In the genomic region with DNA sequence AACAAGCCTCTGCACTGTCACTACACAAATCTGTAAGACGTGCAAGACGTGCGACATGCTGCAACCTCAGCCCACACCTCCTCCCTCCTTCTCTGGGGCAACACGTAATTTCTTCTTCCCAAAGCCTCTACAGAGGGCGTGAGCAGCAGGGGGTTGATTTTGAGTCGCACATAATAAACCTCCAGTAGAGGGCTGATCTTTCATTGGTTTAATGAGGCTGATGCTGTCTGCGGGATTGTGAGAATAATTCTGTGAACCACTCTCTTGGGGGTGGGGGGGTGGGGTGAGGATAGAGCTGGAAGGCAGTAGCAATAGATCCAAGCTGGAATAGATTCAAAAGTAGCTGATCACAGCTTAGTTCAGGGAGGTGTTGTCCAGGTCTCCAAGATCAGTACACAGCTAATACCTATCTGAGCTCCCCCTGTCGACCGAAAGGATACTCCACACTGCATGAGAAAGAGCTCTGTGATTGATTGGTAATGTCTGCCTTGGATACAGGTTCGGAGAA, we compare ENCODE assay signal across 10 mouse cellular contexts.
DNase-seq lines count a peak whose midpoint lies in the region; ATAC-seq and TF ChIP-seq lines count a peak whose summit lies in the region.
"Had no signal": no experiment of that assay in that cellular context is flagged by ENCODE, and none has a peak within 500 bp of the region (broad histone marks: within the 10 kb centered on the region; RNA-seq: fewer than 3 reads in every experiment).

No protein-coding gene starts in this region.

- no peaks in the 10 kb centered on the region for H3K27me3 ChIP-seq in kidney, postnatal 0 days (ENCODE audit: insufficient read depth, low read length)
- H3K27me3 ChIP-seq in kidney, embryonic 14.5 days (ENCODE audit: control insufficient read depth, insufficient read depth, low read length): peaks cover 5% of the 10 kb centered on the region; the same call in 1 of the 2 replicates
- peaks cover 9% of the 10 kb centered on the region; the same call in 1 of the 2 replicates for H3K27me3 ChIP-seq in hindbrain, embryonic 10.5 days (ENCODE audit: insufficient read depth, poor library complexity, severe bottlenecking)
- H3K27me3 ChIP-seq in midbrain, postnatal 0 days (ENCODE audit: insufficient read depth, low read length): no peaks in the 10 kb centered on the region

- H3K36me3 ChIP-seq in kidney, postnatal 0 days (ENCODE audit: insufficient read depth, low read length): no peaks in the 10 kb centered on the region
- H3K36me3 ChIP-seq in kidney, embryonic 14.5 days (ENCODE audit: control insufficient read depth, insufficient read depth, low read length): no peaks in the 10 kb centered on the region
- H3K36me3 ChIP-seq in hindbrain, embryonic 10.5 days: no peaks in the 10 kb centered on the region
- no peaks in the 10 kb centered on the region for H3K36me3 ChIP-seq in midbrain, postnatal 0 days (ENCODE audit: insufficient read depth, low read length)

- intact Hi-C loops in left cerebral cortex, postnatal 10 days (cut with DNase I): no loop called here

- H3K4me3 ChIP-seq in kidney, postnatal 0 days (replicated peaks; ENCODE audit: low read depth, low read length): no peak overlapping the region
- no peak overlapping the region for H3K4me3 ChIP-seq in kidney, embryonic 14.5 days (ENCODE audit: low read length)
- H3K4me3 ChIP-seq in hindbrain, embryonic 10.5 days: no peak overlapping the region
- H3K4me3 ChIP-seq in midbrain, postnatal 0 days (ENCODE audit: low read depth, low read length): no peak overlapping the region

- H3K27ac ChIP-seq in kidney, postnatal 0 days: no peak overlapping the region
- no peak overlapping the region for H3K27ac ChIP-seq in kidney, embryonic 14.5 days (ENCODE audit: low read depth, low read length)
- H3K27ac ChIP-seq in hindbrain, embryonic 10.5 days: 0 out of 2 replicates have a peak overlapping the region, but pooled peaks have one; percentile 9
- no peak overlapping the region for H3K27ac ChIP-seq in midbrain, postnatal 0 days (ENCODE audit: low read depth, low read length)

- TF ChIP-seq CTCF in kidney, postnatal 0 days (IDR thresholded peaks at IDR 0.05; ENCODE audit: low read depth): peak; percentile 48
- 0 out of 2 replicates have a peak, but pooled peaks have one; percentile 38 for TF ChIP-seq CTCF in midbrain, postnatal 0 days (IDR thresholded peaks at IDR 0.05)

- H3K4me1 ChIP-seq in kidney, postnatal 0 days (replicated peaks; ENCODE audit: insufficient read depth, low read length): no peaks in the 10 kb centered on the region
- H3K4me1 ChIP-seq in kidney, embryonic 14.5 days (ENCODE audit: control insufficient read depth, insufficient read depth, low read length): peaks cover 8% of the 10 kb centered on the region; the same call in 1 of the 2 replicates
- peaks cover 52% of the 10 kb centered on the region for H3K4me1 ChIP-seq in hindbrain, embryonic 10.5 days (replicated peaks)
- H3K4me1 ChIP-seq in midbrain, postnatal 0 days (ENCODE audit: insufficient read depth, low read length): peaks cover 19% of the 10 kb centered on the region; the same call in 1 of the 2 replicates

- ATAC-seq in kidney, postnatal 0 days (replicated peaks; ENCODE audit: low FRiP score, low read depth): no peak
- ATAC-seq in kidney, embryonic 14.5 days (ENCODE audit: low FRiP score, low TSS enrichment): no peak
- peak; percentile 28; the same call in 1 of the 2 replicates for ATAC-seq in midbrain, postnatal 0 days (ENCODE audit: low FRiP score)

- DNase-seq in kidney, postnatal 0 days (ENCODE audit: low spot score): peak; percentile 35
- DNase-seq in R1 (ENCODE audit: low read depth, low spot score): peak; percentile 96
- DNase-seq in hindbrain, embryonic 10.5 days (ENCODE audit: low spot score): peak; percentile 31
- DNase-seq in midbrain, postnatal 0 days (ENCODE audit: low spot score): peak; percentile 77
- no peak for DNase-seq in adrenal gland, postnatal 10 days
- DNase-seq in heart, postnatal 4 days: no peak
- no peak for DNase-seq in left cerebral cortex, postnatal 10 days (ENCODE audit: extremely low spot score in 1 of 2, low spot score in 2 of 2)
- DNase-seq: cerebellum, adult 2 months; layer of hippocampus, adult 9-11 months had no signal

- no peak overlapping the region for H3K4me2 ChIP-seq in kidney, postnatal 0 days (ENCODE audit: low read length)
- H3K4me2 ChIP-seq in kidney, embryonic 14.5 days (replicated peaks; ENCODE audit: low read depth, low read length): no peak overlapping the region
- H3K4me2 ChIP-seq in midbrain, postnatal 0 days (ENCODE audit: low read depth, low read length, poor library complexity, severe bottlenecking): peak overlapping the region; percentile 12; the same call in 1 of the 2 replicates

- no peak overlapping the region for H3K9ac ChIP-seq in kidney, postnatal 0 days (ENCODE audit: low read depth, low read length)
- H3K9ac ChIP-seq in kidney, embryonic 14.5 days (ENCODE audit: low read depth, low read length): no peak overlapping the region
- no peak overlapping the region for H3K9ac ChIP-seq in midbrain, postnatal 0 days (replicated peaks; ENCODE audit: low read length, poor library complexity, severe bottlenecking)

- no peaks in the 10 kb centered on the region for H3K9me3 ChIP-seq in kidney, postnatal 0 days (replicated peaks; ENCODE audit: low read length)
- H3K9me3 ChIP-seq in kidney, embryonic 14.5 days (ENCODE audit: control insufficient read depth, low read length): no peaks in the 10 kb centered on the region
- H3K9me3 ChIP-seq in hindbrain, embryonic 10.5 days: 0 out of 2 replicates have a peak, but pooled peaks cover 2% of the 10 kb centered on the region
- no peaks in the 10 kb centered on the region for H3K9me3 ChIP-seq in midbrain, postnatal 0 days (ENCODE audit: low read length)

- WGBS in kidney, postnatal 0 days: 29% methylated on average over 10 of the region's 10 CpGs
- 30% methylated on average over 10 of the region's 10 CpGs for WGBS in kidney, embryonic 14.5 days
- 32% methylated on average over 10 of the region's 10 CpGs for WGBS in hindbrain, embryonic 10.5 days
- WGBS in midbrain, postnatal 0 days: 28% methylated on average over 10 of the region's 10 CpGs

Comparison
In these comparisons a context has a peak if more than half of its experiments do, and no peak if none do; other contexts are left out.
1. DNase-seq: peak in kidney, postnatal 0 days (single experiment), R1 (single experiment), hindbrain, embryonic 10.5 days (single experiment) and midbrain, postnatal 0 days (single experiment); none in adrenal gland, postnatal 10 days (single experiment), heart, postnatal 4 days (single experiment) and left cerebral cortex, postnatal 10 days (0 of 2).